Mouse (Mus musculus) heart, adult 9 months (tissue): ENCODE data around the gene Rho.

ENCODE experiments used
- DNase-seq, 2 experiments: peaks; one replicate each; pipeline ENCODE4 v3.0.0; 2022; ENCODE audit warnings: low spot score in 2 of 2

The Rho gene

DNA sequence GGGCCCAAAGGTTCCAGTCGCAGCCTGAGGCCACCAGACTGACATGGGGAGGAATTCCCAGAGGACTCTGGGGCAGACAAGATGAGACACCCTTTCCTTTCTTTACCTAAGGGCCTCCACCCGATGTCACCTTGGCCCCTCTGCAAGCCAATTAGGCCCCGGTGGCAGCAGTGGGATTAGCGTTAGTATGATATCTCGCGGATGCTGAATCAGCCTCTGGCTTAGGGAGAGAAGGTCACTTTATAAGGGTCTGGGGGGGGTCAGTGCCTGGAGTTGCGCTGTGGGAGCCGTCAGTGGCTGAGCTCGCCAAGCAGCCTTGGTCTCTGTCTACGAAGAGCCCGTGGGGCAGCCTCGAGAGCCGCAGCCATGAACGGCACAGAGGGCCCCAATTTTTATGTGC lies at the start of gene Rho:
Rho (plus strand) TSS at position 110 of the 400 bp plus-strand sequence.
- DNase-seq, result no peak

DNA sequence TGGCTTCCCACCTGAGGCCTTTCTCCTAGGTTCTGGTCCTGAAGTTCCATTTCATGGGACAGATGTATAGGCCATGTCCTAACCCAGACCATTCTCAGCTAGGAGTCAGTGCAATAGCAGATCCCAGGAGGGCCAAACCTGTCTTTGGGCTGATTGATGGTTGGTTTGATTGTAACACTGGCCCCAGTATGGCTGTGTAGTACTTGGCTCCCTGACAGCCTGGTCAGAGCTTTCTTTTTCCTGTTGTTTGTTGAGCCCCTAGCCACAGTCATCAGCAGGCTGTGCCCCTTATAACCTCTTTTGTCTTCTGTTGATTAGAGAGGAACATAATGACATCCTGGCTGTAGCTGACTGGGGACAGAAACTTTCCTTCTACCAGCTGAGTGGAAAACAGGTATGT lies 47.5 kb upstream of the Rho start:
- no peak for DNase-seq

DNA sequence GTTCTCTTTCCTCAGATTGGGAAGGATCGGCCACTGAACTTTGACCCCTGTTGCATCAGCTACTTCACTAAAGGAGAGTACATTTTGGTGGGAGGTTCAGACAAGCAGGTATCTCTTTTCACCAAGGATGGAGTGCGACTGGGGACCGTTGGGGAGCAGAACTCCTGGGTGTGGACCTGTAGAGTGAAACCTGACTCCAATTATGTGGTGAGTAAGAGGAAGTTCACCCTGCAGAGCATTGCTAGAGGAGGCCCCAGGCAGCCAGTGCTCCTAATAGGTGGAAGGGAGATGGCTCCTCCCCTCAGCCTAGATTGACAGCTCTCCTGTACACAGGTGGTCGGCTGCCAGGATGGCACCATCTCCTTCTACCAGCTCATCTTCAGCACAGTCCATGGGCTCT lies 44.7 kb upstream of the Rho start:
- DNase-seq, result no peak

DNA sequence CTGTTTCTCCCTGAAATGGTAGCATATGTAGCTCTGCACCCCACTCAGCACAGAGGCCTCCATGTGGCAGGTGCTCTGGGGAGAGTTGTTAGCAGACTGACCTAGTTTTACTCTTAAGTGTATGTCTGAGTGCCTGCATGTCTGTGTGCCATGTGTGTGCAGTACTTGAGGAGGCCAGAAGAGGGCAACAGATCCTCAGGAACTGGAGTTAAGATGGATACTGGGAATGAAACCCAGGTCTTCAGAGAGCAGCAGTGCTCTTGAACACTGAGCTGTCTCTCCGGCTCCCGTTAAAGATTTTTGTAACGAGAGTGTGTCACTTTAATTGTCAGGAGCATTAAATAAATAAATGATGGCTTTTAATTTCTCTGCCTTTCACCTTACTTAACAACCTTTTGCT lies 43.3 kb upstream of the Rho start:
- DNase-seq, result no peak

DNA sequence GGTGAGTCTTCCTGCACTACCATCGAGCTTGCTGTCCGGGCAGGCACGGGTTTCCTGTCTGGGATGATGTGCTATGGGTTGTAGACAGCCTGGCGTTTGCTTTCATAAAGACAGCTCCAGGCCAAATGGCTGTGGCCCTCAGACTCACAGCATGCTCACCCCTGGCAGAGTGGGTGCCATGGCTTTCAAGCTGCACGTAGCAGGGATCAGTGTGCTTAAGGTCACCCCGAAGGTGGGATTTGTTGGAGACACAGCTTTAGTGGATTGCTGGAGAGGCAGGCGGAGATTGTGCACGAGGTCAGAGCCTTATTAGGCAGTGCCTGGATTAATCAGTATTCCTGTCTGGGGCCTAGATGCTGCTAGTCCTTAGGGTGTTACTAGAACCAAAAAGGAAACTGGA lies 40.9 kb upstream of the Rho start:
- DNase-seq, result no peak

DNA sequence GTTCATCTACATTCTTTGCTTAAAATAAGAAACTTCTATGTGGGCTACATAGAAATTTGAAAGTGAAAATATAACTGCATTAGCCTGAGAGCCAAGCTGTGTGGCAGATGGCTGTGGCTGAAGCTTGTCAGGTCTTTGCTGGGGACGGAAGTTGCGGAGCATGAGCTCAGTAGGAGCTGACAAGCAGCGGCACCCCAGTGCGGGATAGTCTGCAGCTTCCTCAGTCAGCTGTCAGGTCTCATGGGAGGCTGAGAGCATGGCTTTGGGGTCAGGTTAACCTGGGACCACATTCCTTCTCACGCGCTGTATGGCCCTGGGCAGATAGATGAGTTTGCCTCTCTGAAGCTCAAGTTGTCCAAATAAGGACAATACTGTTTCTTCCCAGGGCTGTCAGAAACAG lies 40.5 kb upstream of the Rho start:
- no peak for DNase-seq

DNA sequence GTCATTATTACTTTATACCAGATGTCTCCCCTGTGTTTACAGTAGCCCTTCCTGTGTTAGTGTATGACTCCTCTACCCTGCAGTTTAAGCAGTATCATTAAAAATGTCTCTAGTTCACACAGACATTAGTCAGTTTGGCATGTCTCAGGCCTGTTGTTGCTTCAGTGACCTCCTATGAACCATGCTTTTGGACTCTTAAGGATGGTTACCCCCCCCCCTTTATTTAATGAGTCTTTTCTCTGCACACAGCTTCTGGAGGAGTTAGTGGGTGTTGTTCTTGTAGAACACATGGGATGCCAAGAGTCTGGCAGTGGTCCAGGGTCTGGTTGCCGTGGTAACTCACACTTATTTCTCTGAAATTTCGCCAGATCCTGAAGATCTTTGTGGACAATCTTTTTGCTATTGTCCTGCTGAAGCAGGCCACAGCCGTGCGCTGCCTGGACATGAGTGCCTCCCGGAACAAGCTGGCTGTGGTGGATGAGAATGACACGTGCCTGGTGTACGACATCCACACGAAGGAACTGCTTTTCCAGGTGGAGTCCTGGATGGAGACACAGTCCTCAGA lies 40.0 kb upstream of the Rho start:
- DNase-seq, result peak in 1 of 2 experiments; percentile 32

DNA sequence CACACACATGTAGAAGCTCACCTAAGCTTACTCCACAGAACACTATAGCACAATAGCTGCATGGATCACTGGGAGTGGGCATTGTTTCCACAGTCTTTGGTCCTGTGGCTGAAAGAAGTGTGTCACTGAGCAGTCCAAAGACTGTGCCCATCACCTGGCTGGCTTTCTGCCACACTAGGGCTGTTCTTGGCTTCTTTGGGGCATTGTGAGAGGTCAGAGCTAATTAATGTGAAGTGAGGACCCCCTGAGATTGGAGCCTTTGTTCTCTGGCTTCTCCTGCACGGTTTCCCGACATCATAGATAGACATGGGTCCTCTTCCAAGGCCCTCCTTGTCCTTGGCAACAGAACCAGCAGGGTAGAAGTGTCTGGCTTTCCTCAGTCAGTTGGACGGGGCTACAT lies 39.2 kb upstream of the Rho start:
- no peak for DNase-seq

DNA sequence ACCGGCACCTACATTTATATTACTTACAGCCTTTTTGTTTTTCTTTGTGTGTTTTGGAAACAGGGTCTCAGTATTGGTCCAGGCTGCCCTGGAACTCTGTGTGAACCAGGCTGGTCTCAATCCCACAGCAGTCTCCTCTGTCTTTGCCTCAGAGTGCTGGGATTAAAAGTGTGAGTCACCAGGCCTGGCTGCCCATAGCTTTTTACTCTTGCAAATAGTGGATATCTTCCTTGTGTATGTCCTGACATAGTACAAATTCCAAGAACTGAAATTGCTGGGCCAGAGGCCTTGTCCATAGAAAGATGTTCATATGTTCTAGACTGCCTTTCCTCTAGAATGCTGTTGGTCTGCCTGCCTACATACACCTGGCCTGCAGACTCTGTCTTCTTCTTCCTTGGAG lies 35.2 kb upstream of the Rho start:
- DNase-seq, result no peak

DNA sequence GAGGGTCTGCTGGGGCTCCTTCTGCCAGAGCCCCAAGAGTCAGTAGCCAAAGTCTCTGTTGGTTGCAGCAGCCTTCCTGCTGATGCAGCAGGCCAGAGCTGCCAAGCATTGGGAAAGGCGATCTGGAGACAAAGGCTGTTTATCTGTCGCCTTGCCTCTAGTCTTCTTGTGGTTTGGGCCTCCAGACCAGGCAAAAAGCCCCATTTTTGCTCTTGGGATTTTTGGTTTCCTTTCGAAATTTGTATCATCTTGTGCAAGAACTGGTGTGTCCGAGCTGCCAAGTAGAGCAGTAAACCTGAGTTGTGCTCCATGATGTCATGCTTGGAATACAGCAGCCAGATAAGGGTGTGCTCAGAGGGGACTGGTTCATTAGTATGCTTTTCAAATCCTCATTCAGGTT lies 34.4 kb upstream of the Rho start:
- DNase-seq, result peak; percentile 85 to 87

DNA sequence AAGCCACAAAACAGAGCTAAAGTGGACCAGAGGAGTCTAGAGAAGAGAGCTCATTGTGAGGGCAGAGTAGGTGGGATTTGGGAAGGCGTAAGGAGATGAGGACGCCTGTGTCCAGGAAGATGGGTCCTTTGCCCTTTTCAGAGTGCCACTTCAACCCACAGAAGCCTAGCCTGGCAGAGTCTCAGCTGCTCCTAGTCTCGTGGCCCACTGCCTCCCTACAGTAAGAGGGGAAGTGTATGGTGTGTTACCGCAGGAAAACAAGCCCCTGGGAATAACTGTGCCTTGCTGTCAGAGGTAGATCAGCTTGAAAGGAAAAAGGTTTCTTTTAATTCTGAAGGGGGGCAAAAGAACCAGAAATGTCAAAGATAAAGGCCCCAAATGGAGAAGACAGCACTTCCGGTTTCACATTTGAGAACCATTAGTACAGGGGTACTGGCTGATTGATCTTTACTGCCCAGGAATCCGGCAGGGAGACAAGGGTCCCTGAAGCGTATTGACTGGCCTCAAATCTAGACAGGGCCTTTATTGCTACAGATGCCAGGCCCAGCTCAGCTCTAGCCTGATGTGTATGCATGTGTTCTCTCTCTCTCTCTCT lies 33.5 kb upstream of the Rho start:
- no peak for DNase-seq

DNA sequence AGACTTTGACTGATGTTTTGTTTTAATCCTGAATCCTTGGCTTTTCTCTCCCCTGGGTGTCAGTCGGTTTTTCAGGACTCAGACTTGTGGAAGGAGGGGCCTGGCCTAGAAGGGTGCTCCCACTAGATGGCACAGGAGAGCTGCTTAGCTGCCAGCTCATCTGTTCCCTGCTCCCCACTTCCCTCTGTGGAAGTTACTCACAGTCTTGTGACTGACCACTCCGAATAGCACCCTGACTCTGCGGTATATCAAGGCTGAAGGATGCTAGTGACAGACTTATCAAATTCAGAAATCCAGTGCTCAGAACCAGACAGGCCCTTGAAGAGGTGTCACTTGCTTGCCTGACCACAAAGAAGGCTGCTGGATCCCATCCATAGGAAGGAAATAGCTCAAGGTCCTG lies 30.5 kb upstream of the Rho start:
- peak; percentile 83 to 85 for DNase-seq

DNA sequence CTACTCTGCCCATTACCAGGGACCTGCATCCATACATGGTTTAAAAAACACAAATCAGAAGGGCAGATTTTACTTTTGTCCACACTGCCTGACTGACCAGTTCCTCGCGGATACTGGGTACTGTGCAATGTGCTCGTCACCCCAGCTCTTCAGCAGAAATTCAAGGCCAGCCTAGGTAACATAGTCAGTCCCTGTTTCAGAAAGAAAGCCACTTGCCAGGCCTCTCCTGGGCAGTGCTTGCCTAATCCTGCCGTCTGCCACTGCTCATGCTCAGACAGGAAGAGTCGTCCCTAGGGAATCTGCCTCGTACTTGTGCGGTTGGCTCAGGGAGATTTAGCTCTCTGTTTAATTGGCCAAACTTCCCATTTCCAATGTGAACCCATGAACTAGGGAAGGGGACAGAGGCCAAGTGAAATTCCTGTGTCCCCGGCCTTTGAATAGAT lies 30.0 kb upstream of the Rho start:
- peak; percentile 85 to 89 for DNase-seq

DNA sequence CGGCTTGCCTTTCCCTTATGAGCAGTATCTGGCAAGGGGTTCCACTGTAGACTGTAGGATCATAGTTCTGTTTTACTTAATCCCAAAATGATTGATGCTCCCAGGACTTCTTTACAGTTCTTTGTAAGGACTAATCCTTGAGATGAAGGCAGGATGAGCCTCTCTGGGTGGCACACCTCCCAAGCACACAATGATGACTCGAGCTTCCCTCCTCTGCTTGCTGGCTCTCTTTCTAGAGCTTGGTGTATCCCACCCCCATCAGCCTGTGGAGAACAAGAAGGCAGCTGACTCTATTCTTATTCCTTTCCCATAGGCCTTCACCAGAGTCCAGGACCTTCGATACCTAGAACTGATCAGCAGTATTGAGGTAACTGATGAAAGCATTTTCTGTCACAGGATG lies 29.0 kb upstream of the Rho start:
- no peak for DNase-seq

DNA sequence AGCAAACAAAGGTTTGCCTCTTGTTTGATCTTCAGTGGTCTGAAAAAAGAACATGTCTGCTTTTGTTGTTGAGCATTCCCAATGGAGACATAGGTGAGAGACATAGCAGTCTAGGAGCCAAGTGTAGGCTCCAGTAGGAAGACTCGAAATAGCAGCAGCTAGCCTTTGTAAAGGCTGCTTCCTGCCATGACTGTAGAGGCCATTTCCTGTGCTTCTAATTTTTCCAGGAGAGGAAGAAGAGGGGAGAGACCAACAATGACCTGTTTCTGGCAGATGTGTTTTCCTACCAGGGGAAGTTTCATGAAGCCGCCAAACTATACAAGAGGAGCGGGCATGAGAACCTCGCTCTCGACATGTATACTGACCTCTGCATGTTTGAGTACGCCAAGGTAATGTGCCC lies 26.0 kb upstream of the Rho start:
- DNase-seq, result peak; percentile 64 to 88

DNA sequence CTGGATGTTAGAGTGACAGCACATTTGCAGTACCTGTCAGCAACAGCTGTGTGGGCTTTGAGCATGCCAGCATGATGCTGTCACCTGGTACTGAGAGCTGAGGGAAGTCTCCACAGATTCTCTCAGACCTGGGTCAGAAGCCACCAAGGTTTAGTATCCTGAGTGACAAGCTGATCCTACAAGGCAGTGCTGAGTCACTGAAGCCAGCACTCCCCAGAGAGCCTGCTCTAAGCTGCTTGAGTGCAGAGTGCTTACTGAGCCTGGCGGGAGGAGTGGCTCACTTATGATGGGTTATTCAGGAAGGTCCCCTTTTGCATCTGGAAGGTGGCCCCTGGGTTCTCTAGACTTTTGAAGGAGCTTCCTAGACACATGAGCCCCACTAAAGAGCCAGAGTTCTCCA lies 25.1 kb upstream of the Rho start:
- no peak for DNase-seq

DNA sequence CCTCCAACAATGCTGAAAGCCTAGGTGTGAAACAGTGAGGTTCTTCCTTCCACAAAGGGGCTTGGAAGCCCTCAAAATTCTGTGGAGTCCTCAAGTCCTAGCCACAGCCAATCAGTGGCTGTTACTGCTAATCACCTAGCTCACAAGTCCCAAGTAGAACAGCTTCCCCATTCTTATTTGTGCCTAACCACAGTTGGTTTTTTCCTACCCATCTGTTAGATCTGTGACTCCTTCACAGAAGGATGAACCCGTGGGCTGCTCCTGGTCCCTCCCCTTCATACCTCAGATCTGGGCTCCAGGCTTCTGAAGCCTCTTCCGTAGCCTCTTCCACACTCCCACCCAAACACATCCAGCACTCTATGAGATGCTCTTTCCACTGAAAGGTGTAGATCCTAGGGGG lies 24.7 kb upstream of the Rho start:
- DNase-seq, result no peak

DNA sequence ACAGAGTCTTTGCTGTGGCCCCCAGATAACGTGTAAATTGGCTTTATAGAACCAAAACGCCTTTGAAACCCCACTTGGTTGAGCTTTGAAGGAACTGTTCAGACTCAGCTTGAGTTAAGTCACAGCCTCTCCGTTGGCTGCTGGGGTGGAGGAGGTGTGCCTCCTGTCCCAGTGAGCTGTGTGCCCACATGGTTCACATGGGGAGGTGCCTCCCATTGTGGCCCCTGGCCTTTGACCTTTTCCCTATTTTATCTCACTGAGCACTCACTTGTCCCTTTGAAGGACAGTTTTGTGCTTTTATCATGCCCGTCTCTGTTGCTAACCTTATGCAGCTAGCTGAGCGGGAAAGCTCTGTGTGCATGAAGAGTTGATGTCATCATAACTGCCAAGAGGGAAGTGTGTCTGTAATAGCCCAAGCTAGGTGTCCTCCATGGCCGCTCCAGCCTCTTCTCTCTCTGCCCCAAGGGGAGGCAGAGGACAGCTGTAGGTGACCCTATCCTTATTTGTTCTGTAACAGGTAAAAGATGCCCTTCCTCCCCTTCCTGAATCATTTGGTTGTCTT lies 23.0 kb upstream of the Rho start:
- no peak for DNase-seq

DNA sequence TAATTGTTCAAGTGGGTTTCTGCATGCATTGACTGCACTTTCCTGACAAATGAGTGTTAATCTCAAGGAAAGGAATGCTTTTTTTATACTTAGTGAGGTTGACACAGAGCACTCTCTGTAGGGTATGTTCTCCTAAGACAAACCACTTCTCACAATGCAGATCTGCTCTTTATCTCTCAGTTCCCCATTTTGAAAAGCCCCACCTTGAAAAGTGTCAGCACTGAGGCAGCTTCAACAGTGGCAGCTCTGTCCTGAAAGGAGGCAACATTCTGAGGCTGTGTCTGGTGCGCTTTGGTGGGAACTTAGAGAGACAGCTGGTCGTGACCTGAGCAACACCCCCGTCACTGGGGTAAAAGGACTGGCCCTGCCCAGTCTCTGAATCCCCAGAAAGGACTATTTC lies 22.5 kb upstream of the Rho start:
- no peak for DNase-seq

DNA sequence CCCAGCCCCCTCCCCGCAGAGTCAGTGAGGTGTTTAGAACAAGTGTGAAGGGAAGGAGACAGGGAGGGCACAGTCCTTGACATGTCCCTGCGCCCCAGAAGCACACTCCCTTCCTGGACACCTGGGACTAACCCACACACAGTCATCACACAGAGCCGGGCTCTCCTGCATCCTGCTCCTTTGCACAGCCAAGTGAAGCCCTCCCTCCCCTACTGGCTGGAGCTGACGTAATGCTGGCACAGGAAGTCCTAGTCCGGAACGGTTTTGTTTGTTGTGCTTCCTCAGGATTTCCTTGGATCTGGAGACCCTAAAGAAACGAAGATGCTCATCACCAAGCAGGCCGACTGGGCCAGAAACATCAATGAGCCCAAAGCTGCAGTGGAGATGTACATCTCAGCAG lies 21.6 kb upstream of the Rho start:
- peak; percentile 87 to 94 for DNase-seq

DNA sequence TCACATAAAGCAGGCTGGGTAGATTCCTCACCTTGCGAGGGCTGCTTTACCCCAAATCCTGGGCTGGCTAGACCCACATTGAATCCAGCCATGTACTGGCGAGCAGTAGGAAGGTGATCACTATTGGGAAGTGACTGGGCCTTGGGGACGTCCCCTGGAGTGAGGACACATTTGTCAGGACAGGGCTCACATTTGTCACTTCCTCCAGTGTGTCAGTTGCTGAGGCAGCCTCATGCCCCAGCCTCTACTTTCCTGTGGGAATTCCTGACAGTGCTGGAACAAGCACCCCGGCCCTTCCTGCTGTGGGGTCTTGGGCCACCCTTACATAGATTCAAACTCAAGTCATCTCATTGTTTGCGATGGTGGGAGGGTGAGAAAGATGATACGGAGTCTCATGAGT lies 19.8 kb upstream of the Rho start:
- peak in 1 of 2 experiments; percentile 69 for DNase-seq

DNA sequence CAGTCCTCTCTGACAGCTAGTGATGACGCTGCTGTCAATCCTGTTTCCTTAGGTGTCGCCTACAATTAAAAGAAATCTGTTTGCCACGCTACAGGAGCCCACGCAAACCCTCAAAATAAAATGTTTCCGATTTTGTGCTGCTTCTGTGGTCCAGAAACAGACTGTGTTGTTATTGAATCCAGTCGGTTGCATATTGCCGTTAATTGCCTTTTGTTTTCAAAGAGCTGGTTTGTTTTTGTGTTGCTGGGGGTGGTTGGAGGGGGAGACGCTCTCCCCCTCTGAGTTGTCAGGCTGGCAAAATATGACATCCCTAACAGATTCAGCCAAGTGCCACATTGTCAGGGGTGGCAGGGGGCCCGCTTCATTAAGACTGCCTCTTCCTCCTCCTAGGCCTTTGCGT lies 18.1 kb upstream of the Rho start:
- no peak for DNase-seq

DNA sequence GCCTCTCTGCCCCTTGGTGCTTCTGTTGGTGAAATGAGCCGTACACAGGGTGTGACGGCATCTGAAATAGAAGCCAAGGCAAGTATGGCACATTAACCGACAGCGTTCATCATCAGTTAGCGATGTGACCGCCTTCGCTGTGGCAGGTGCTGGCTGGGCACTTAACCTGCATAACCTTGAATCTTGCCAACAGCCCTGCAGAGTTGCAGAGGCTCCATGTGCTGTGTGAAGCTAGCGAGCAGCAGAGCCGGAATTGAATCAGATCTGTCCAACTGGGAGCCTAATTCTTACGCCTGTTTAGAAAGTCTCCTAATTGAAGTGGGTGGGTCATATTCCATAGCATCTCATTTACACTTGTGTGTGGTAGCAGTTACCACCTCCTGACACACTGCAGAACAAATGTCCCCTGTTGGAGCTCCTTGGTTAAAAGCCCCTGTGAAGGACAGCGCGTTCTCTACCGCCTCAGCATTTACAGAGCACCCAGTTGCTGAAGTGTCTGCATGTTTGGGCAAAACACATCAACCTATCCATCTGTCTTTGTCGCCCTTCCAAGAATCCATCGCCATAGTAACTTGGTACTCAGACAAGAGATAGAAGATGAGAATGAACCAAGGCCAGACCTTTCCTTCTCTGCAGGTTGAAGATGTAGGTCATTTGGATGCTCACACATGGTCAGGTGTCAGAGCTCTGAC lies 16.9 kb upstream of the Rho start:
- no peak for DNase-seq
